Mouse (Mus musculus) heart, postnatal 14 days (tissue): ENCODE data around the gene Trex1. TPM values are rescaled to one million over a fixed set of nuclear protein-coding genes. Genes with fewer than 3 reads are reported as not detected.

Source experiments
- DNase-seq, 2 experiments: peaks; one replicate each; pipeline ENCODE4 v3.0.0; 2021 to 2022
- intact Hi-C: fragments of 180-260 bp; cut with DNase I; formaldehyde crosslinking; loops from one replicate; pipeline ENCODE4 v1.15.1; 2025
- total RNA-seq, 2 experiments: library from RNA; stranded (reverse); gene quantifications; 2 replicates each; pipeline ENCODE4 v1.2.3; 2021

Trex1 gene
- total RNA-seq, 2 experiments from 2014 or later = 10.4 to 10.6 TPM

DNA sequence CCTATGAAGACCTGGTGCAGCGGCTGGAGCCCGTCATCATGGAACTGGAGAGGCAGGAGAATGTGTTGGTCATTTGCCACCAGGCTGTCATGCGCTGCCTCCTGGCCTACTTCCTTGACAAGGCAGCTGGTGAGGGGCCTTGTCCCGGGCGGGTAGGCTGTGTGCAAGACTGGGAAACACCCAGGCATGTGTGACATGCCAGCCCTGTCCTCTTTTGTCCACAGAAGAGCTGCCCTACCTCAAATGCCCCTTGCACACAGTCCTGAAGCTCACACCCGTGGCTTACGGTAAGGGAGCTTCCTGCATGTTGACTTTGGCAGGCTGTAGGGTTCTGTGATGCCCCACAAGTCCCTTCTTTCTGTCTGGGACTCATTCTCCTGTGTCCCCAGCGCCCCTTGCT, 32.0 kb downstream of the Trex1 start:
- DNase-seq = peak; percentile 35 to 62
- intact Hi-C loops = no loop called here

DNA sequence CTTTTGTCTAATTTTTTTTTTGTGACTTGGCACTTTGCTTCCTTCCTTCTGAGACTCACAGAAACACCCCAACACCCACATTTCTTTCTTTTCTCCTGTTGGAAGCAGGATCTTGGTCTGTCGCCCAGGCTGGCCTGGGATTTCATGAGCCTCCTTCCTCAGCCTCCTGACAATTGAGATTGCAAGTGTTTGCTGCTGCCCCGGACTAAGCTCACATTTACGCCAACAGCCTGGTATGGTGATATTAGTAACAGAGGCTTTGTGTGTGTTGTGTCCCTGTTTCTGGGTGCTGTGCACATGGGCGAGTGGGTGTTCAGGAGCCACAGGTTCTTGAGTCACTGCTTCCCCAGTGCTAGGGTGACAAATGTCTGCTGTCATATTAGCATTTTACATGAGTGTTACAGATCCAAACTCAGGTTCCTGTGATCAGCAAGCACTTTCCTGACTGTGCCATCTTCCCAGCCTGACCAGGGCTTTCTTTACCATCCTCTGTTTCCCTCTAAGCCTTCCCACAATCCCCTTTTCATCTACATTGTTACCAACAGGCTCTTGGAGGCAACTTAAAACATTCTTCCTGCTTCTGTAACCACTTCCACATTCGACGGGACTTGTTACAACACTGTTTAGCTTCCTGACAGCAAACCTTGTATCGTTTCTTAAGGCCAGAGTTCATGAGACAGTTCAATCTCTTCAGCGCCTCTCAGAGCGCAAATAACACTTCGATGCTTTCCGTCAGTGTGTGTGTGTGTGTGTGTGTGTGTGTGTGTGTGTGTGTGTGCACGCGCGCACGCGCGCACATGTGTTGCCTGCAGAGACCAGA, 36.5 kb downstream of the Trex1 start:
- intact Hi-C loops = no loop called here
- peak in 1 of 2 experiments; percentile 1 for DNase-seq

DNA sequence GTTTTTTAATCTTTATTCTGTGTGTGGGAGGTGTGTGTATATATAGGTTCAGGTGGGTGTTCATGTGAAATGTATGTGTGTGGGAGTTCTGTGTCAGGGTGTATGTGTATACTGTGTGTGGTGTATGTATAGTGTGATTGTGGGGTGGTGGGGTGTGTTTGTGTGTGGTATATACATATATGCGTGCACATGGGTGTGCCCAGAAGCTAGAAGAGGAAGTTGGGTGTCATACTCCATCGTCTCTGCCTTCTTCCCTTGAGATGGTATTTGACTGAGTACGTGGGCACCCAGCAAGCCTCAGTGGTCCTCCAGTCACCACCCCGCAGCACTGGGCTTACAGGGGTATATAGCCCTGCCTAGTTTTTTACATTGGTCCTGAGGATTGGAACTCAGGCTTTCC, 38.1 kb downstream of the Trex1 start:
- DNase-seq = peak in 1 of 2 experiments; percentile 1
- intact Hi-C loops = no loop called here

DNA sequence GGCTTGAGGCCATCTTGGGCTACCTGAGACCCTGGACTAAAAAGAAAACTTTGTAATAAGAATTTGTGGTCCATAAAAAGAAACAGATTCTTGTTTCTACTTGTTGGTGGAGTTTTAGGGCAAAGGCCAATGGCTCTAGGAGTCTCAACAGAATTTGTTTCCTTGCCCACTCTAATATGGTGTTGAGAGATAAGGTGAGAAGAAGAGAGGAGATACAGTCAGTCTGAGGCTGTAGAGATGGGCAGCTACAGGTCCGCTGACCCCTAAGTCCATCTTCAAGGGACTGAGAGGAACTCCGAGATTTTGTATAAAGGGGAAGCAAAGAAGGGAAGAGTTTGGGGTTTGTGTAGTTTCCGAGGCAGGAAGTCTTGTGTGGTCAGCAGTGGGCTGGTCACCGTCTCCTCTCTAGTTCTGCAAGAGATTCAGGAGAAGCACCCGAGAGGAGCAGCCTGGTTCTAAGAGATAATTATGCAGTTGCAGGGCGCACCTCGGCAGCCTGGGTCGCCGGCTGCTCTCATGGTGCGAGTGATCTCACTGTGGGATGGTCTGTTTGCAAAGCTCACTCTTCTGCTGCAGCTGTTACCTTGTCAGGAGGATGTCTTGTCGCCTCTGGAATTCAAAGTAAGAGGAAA, 42.4 kb downstream of the Trex1 start:
- no peak for DNase-seq
- intact Hi-C loops = no loop called here

DNA sequence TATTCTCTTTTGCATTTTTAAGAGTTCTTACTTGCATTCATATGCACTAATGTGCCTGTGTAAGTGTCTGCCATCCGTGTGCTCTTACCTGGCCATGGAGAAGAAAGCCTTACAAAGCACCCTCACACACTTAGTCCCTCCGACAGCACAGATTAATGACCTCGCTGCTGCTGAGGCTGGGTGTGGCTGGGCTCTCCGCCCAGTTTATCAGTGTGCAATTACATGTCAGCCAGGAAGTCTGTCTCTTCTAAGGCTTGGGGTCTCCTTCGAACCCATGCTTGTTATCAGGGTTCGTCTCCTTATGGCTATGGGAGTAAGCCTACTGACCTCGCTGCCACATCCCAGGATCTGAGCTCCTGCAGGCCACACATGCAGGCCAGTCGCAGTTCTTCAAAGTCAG, 44.1 kb downstream of the Trex1 start:
- no peak for DNase-seq
- intact Hi-C loops = no loop called here

DNA sequence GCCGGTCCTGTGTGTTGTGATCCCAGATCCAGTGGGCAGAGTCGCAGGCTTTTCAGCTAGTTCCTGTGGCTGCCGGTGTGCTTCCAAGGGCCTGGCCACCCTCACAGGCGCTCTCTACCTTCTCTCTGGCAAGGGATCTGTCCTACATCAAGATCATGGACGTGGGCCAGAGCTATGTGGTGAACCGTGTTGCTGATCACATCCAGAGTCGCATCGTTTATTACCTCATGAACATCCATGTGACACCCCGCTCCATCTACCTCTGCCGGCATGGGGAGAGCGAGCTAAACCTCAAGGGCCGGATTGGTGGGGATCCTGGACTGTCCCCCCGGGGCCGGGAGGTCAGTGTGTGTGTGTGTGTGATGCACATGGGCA, 49.2 kb downstream of the Trex1 start:
- DNase-seq = no peak
- intact Hi-C loops = no loop called here

GRCm38 (mm10) chr9:109009636-109010315, 49.8 kb downstream of the Trex1 start:
- intact Hi-C loops = loop anchor here (10.0 kb wide), 2 partner anchors 595 to 855 kb away; no protein-coding TSS in a partner anchor
- peak; percentile 54 to 56 for DNase-seq

DNA sequence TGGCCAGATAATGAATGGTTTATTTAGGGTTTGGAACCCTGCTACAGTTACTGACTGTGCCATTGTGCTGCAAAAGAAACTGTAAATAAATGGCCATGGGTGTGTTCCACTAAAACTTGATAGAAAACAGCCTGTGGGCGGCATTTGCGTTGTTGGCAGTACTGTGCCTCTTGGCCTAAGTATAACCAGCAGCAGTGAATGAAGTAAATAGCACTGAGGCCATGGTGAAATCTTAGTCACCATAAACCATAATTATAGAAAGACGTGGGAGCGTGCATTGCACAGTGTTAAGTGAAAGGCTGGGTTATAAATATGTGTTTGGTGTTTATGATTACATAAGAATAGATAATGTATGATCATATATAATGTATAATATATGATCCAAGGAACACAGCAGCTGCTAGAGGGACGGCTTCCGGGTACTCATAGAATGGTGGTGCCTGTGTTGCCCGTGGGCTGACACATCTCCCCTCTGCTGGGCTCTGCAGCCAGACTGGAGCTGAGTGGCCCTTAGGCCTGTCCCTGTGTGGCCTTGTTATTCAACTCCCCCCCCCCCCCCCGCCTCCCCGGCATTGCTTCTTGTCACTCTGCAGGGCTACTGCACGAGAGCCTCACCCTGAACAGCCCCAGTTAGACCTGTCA, 50.4 kb downstream of the Trex1 start:
- DNase-seq = no peak
- intact Hi-C loops = loop anchor here (10.0 kb wide), 2 partner anchors 596 to 856 kb away; no protein-coding TSS in a partner anchor

GRCm38 (mm10) chr9:109008081-109008480, 51.5 kb downstream of the Trex1 start:
- intact Hi-C loops = loop anchor here (10.0 kb wide), 2 partner anchors 597 to 857 kb away; no protein-coding TSS in a partner anchor
- no peak for DNase-seq

Other genes with a start within 250 kb of the Trex1 start
- under 1 TPM; 0.12 TPM for gene Celsr3, start 233.4 kb downstream of the Trex1 start, total RNA-seq
- 10 to 100 TPM; 27.0 TPM for gene Slc26a6, start 206.5 kb downstream of the Trex1 start, total RNA-seq
- under 1 TPM in 1 of 2 experiments, not detected in 1; 0.41 TPM for gene Tmem89, start 145.1 kb downstream of the Trex1 start, total RNA-seq
- gene Uqcrc1, start 123.1 kb downstream of the Trex1 start, total RNA-seq = 1,000 to 10,000 TPM; 2,254 to 2,272 TPM
- 1 to 10 TPM in 1 of 2 experiments, under 1 TPM in 1; 0.33 to 1.1 TPM for gene Col7a1, start 106.1 kb downstream of the Trex1 start, total RNA-seq
- under 1 TPM in 1 of 2 experiments, not detected in 1; 0.20 TPM for gene Ucn2, start 73.7 kb downstream of the Trex1 start, total RNA-seq
- 1 to 10 TPM; 1.9 to 3.2 TPM for gene Pfkfb4, start 68.0 kb downstream of the Trex1 start, total RNA-seq
- 10 to 100 TPM; 49.5 to 50.0 TPM for gene Shisa5, start 21.2 kb downstream of the Trex1 start, total RNA-seq
- gene Atrip, start 14.4 kb upstream of the Trex1 start, total RNA-seq = 10 to 100 TPM in 1 of 2 experiments, 1 to 10 TPM in 1; 8.4 to 10.3 TPM
- gene Ccdc51, start 22.8 kb upstream of the Trex1 start, total RNA-seq = 10 to 100 TPM; 10.4 to 11.1 TPM
- gene Tma7, start 22.9 kb upstream of the Trex1 start, total RNA-seq = 100 to 1,000 TPM; 220 to 279 TPM
- gene Plxnb1, start 35.7 kb upstream of the Trex1 start, total RNA-seq = 10 to 100 TPM; 16.3 to 20.0 TPM
- gene Fbxw21, start 102.3 kb upstream of the Trex1 start, total RNA-seq = not detected
- not detected for gene Fbxw13, start 136.2 kb upstream of the Trex1 start, total RNA-seq
- gene Fbxw20, start 175.0 kb upstream of the Trex1 start, total RNA-seq = not detected
- gene Fbxw14, start 227.9 kb upstream of the Trex1 start, total RNA-seq = not detected